Mouse (Mus musculus): Measurements from ENCODE around the gene Hyal1.
"Not testable (repeated sequence)": the region's sequence is repeated elsewhere in the genome, so short reads cannot be mapped to it uniquely, and the experiment has no call there.

The Hyal1 gene

DNA sequence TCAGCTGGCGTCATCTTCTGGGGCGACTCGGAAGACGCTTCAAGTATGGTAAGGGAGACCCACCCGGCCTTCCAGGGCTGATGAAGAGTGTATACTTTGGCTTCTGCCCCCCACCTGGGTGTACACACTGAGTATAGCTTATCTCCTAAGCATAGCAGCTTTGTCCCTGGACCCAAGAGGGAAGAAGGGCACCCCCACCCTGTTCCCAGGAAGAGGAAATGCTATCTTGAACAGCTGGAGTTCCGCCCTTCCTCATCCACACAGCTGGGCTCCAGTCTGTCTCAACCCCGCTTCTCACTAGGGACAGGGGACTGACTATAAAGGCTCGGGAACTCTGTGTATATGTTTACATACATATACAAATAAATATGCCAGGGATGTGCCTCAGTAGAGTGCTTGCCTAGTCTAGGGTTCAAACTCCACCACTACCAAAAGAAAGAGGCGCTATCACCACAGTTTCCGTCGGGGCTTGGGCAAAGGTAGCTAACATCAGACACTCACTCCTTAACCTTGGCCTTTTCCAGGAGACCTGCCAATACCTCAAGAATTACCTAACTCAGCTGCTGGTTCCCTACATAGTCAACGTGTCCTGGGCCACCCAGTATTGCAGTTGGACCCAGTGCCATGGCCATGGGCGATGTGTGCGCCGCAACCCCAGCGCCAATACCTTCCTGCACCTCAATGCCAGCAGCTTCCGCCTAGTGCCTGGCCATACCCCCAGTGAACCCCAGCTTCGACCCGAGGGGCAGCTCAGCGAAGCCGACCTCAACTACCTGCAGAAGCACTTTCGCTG, 5.0 kb upstream of the Hyal1 start:
- DNase-seq (ENCODE audit: low spot score in 2 of 2): no peak

DNA sequence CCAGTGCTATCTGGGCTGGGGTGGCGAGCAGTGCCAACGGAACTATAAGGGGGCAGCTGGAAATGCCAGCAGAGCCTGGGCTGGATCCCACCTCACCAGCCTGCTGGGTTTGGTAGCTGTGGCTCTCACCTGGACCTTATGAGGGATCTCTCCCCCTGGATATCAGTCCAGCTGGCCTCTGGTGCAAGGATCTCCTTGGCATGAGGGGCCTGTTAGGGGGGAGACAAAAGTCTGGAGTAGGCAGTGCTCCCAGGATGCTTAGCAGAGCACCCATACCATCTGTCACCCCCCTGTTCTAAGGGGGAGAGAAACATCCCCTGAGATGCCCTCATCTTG, 4.4 kb upstream of the Hyal1 start:
- no peak for DNase-seq (ENCODE audit: low spot score in 2 of 2)

DNA sequence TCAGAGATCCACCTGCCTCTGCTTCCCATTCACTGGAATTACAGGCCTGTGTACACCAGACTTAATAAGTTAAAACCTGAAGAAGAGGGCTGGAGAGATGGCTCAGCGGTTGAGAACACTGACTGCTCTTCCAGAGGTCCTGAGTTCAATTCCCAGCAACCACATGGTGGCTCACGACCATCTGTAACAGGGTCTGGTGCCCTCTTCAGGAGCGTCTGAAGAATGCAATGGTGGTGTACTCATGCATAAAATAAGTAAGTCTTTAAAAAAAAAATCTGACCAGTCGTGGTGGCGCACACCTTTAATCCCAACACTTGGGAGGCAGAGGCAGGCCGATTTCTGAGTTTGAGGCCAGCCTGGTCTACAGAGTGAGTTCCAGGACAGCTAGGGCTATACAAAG, 3.0 kb upstream of the Hyal1 start:
- DNase-seq (ENCODE audit: low spot score in 2 of 2): not testable (repeated sequence)

DNA sequence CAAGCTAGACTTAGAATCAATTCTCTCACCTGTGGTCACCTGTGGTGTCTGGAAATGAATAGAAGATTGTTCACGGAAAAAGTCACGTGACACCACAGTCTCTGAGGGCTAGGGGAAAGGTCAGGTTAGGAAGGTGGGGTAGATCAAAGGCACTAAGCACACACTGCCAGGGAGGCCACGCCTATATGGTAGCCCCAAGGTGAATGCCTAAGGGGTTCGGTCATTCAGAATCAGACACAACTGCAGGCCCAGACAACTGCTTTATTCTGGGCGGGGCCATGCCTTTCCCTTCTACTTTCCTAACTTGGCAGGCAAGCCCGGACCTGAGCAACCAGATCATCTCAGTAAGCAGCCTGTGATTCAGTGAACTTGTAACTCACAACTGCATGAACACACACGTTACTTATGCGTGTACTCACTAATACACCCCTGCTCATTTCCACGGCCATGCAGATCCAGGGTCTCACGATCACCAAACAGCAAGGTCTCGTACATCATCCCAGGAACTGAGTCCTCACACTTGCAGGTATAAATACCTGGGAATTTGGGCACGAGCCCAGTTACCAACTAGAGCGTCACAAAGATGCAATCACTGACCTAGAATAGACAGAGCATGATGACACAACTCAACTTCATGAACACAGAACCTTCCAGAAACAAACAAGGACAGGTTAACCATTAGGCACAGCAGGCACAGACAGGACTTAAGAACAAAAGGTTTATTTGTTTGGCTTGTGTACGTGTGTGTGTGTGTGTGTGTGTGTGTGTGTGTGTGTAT, 959 bp upstream of the Hyal1 start:
- no peak for DNase-seq (ENCODE audit: low spot score in 2 of 2)

DNA sequence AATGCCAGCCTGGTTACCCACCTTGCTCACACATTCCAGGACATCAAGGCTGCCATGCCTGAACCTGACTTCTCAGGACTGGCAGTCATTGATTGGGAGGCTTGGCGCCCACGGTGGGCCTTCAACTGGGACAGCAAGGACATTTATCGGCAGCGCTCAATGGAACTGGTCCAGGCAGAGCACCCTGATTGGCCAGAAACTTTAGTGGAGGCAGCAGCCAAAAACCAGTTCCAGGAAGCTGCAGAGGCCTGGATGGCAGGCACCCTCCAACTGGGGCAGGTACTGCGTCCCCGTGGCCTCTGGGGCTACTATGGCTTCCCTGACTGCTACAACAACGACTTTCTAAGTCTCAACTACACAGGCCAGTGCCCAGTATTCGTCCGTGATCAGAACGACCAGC, 1.1 kb downstream of the Hyal1 start:
- DNase-seq (ENCODE audit: low spot score in 2 of 2): no peak

DNA sequence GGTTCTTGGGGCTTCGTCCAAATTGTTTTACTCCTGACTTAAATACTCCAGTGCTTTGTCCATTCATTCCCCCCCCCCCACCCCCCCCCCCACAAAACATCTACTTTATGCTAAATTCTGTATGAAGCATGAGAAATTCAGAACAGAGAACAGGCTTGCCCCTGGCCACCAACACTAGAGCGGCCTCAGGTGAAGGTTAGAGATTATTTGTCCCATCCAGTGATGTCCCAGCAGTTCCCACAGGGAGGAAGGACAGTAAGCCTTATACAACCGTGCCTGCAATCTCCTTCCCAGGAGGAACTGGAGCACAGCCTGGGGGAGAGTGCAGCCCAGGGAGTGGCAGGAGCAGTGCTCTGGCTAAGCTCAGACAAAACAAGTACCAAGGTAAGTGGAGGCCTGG, 1.9 kb downstream of the Hyal1 start, which contains the start of gene Naa80:
TSS of gene Naa80 (plus strand) at position 301 of the 400 bp plus-strand sequence.
- DNase-seq (ENCODE audit: low spot score in 2 of 2): no peak

DNA sequence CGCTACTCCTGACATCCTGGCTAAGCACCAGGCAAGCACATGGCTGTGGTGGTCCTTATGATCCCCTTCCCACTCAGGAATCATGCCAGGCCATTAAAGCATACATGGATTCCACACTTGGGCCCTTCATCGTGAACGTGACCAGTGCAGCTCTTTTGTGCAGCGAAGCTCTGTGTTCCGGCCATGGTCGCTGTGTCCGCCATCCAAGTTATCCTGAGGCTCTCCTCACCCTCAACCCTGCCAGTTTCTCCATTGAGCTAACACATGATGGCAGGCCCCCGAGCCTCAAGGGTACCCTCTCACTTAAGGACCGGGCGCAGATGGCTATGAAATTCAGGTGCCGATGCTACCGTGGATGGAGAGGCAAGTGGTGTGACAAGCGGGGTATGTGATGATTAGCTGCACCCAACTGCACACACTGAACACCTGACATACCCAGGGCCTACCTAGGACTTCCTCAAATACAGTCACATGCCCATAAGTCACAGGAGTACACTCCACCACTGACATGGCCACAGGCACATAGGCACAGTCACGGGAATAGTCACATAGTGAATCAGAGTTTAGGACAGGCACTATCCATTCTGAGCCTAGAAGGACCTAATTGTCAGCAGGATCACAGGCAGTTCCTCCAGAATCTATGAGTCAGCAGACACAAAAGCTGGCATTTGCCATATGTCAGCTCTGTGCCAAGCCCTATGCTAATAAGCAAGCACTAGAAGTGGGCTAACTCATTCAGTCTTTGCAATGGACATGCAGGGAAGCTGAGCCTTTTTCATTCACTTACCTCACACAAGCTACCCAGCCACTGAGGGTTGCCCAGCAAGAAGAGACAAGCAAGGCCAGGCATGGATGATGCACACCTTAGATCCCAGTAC, 2.5 kb downstream of the Hyal1 start:
- DNase-seq (ENCODE audit: low spot score in 2 of 2): no peak

DNA sequence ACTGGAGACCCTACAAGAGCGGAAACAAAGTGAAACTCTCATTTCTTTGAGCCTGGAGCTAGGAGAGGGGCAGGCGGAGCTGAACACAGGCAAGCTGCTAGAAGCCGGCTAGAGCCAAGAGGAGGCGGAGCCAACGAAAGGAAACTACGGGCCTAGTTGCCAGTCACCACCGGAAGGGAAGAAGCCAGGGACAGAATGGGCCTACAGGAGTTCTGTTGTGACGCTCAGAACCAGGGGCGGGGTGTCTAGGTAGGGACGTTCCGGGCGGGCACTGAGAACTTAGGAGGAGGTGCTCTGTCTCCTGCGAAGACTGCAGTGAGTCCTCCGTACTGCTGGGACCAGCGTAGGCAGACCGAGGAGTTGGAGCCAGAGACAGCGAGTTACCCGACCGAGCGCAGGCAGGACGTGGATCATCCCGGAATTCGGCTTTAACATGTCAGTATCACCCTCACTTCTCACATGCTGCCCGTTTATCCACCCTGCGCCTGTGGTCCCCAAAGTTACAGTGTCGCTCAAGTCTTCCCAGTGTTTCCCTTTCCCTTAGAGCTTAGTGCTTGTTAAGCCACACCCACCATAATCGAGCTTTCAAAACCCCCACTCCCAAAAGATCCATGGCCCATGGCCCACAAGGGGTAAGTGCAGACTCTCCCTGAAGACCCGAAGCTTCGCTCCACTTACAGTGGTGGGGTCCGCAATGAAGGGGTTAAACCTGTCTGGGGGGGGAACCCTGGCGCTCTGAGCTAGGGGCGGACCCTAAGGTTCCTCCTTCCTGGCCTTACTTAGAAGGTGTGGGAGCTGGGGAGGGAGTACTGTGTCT, 4.0 kb downstream of the Hyal1 start, which contains the start of gene Hyal3:
TSS of gene Hyal3 (plus strand) at position 318 of the 817 bp plus-strand sequence.
- DNase-seq (ENCODE audit: low spot score in 2 of 2): peak; percentile 89 to 94

DNA sequence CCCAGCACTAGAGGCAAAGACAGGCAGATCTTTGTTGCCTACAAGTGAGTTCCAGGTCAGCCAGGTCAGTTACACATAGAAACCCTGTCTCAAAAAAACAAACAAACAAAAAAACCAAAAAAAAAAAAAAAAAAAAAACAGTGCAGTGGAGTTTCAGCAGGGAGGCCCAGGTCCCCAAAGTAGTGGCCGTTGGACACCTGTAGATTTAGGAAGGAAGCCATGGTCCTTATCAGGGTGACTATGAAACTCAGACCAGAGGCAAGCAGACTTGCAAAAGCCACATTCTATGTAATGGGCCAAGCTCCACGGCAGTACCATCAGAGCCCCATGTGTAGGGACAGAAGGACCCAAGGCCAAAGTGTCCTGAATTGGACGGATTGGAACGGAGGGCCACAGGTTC, 4.9 kb downstream of the Hyal1 start:
- DNase-seq (ENCODE audit: low spot score in 2 of 2): no peak

DNA sequence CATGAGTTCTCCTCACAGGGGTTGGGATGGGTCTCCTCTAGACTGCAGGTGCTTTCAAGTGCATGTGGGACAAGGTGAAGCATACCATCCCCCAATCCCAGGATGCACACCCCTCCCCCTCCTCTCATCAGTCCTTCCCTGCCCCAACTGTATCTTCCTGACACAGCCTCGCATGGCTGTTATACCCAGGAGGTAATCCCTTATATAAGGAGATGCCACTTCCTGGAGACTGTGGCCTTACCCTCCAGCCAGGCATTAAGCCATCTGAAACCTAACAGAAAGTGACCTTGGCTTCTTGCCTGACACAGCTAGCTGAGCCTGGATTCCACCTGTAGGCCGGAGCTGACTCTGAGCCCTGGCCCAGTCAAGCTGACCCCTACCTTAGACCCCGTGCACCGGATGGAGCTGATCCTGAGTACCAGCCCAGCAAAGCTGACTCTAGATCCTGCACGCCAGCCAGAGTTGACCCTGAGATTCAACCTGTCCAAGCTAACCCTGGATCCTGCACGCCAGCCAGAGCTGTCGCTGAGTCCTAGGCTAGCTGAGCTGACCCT, 5.9 kb downstream of the Hyal1 start:
- DNase-seq (ENCODE audit: low spot score in 2 of 2): no peak

DNA sequence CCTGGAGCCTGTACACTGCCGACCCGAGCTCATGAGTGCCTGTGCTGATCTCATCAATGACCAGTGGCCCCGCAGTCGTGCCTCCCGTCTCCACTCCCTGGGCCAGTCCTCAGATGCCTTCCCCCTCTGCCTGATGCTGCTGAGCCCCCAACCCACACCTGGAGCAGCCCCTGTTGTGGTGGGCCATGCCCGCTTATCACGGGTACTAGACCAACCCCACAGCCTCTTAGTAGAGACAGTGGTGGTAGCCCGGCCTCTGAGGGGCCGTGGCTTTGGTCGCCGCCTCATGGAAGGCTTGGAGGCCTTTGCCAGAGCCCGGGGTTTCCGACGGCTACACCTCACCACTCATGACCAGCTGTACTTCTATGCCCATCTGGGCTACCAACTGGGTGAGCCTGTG, 6.4 kb downstream of the Hyal1 start:
- DNase-seq (ENCODE audit: low spot score in 2 of 2): no peak

DNA sequence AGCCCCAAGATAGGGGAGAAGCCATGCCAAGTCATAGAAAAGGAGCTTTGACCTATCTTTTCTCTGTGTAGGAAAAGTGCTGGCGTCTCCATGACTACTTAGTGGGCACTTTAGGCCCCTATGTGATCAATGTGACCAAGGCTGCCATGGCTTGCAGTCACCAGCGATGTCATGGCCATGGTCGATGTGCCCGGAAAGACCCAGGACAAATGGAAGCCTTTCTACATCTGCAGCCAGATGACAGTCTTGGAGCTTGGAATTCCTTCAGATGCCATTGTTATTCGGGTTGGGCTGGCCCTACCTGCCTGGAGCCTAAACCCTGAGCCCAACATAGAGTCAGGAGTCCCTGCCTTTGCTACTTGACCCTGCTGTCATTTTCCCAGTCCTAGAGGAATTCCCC, 9.8 kb downstream of the Hyal1 start:
- no peak for DNase-seq (ENCODE audit: low spot score in 2 of 2)

DNA sequence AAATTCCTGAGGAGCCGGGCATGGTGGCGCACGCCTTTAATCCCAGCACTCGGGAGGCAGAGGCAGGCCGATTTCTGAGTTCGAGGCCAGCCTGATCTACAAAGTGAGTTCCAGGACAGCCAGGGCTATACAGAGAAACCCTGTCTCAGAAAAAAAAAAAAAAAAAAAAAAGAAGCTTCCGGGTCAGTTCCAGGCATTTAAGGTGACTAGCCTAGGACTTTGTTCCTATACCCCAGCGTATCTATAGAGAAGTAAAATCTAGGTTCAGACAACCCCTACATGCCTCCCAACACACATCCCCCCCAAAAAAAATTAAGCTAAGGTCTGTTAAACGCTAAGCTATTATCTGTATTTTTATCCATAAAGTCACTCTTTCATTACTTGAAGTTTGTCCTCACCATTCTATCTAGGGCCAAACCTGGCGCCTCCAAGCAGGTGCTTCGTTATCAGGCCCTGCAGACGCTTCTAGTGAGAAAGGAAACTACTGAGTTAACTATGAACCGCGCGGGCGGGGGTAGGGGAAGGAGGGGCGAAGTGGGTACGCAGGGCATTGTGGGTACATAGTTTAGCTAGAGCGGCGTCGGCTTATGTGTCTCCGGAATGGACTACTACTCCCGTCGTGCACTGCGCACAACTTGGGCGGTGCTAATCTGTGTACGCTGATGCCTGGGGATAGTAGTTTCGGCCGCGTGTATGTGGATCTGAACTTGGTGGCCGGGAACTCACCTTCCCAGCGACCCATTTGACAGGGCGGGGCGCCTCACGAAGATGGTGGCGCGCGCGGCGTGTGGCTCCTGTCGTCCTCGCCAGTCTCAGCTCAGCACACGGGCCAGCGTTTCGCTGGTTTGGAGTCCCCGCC, 10.5 kb downstream of the Hyal1 start, which contains the start of gene Ifrd2:
TSS of gene Ifrd2 (plus strand) at position 669 of the 859 bp plus-strand sequence.
- peak; percentile 97 to 99 for DNase-seq (ENCODE audit: low spot score in 2 of 2)

DNA sequence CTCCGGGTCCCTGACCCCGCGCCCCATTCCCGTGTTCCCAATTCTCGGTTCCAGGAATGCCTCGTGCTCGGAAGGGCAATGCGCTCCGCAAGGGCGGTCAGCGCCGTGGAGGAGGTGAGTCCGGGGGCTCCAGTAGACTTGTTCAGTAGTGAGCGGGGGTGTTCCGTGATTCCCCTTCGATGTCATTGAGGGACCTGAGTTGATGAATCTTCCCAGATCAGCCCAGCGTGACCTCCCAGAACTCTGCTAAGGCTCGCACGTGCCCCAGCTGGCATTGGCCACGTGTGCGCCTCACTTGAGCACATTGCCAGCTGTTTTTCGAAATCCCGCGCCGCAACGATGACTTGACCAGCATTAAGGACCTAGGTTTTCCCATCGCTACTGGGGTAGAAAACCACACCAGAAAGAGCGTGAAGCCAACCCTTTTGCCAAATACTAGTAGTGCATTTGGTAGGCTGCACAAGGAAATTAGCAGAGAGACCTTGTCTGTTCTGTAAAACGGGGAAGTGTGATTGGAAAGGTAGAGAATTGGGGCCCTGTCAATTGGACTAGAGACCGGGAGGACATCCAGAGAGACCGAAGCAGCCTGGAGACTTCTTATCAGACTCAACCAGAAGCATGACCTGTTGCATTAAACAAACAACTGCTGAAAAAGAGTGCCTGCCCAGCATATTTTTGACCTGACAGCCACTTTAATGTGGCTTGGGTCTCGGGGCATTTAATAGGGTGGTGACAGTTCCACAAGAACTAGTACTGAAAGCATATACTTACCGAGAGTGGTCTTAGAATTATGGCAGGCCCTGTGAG, 11.3 kb downstream of the Hyal1 start:
- DNase-seq (ENCODE audit: low spot score in 2 of 2): no peak

DNA sequence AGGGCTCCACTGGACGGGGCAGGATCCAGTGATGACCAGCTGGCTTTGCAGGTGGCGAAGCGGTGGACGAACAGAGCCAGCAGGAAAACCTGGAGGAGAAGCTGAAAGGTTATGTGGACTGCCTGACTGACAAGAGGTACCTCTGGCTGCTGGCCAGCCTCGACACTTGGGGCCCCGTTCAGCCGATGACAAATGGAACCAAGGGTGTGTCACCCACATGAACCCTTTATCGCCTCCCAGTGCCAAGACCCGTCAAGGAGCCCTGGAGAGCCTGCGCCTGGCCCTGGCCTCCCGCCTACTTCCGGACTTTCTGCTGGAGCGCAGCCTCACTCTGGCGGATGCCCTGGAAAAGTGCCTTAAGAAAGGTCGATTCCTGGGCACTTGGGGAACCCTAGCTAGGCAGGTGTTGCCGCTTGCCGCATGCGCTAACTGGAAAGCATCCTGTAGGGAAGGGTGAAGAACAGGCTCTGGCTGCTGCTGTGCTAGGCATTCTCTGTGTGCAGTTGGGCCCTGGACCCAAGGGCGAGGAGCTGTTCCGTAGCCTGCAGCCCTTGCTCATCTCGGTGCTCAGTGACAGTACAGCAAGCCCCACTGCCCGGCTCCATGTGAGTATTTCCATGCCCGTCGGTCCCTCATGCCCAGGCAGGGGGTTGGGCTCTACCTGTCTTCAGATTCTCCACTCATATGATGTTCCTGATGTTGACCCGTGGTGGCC, 13.5 kb downstream of the Hyal1 start:
- DNase-seq (ENCODE audit: low spot score in 2 of 2): no peak

DNA sequence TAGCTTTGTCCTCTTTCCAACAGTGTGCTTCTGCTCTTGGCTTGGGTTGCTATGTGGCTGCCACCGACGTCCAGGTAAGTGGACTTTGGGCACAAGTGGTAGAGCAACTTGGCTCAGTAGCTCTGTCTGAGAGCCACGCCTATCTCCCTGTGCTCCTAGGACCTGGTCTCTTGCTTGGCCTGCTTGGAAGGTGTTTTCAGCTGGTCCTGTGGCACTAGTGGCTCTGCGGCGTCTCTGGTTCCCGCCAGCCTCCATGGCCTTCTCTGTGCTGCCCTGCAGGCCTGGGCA, 14.0 kb downstream of the Hyal1 start:
- DNase-seq (ENCODE audit: low spot score in 2 of 2): no peak

DNA sequence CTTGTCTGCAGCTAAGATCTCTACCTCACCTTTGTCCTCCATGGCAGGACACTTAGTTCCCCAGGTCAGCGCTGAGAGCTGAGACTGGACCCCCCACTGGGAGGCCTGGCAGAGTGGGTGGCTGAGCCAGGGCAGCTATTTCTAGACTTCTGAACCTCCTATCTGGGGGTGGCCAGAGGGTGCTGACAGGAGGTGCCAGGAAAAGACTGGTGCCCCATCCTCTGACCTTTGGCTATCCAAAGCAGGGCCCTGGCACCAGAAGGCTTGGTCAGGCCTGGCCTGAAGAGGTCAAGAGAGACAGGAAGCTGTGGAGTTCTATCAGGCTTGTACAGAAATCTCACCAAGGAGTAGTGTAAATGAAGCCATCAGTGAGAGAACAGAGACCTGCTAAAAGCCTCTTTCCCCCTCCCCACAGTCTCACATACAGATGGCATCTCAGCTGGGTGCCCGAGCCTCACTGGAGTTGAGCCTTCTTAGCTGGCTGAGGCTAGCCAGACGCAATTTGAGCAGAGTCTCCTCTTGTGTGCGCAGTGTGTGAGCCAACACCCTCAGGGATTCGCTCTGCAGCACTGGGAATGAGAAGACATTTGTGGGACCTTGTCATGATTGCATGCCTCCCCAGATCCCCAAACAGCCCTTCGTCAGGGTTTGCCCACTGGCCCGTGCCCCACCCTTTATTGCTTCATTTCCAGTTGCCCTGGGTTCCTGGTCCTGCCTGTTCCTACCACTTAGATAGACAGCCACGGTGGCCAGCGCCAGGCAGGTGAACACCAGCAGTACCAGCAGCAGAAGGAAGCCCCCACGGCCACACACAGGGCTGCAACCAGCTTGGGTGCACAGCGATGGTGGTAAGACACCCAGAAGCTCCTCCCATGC, 16.6 kb downstream of the Hyal1 start:
- no peak for DNase-seq (ENCODE audit: low spot score in 2 of 2)
